Mouse (Mus musculus) megakaryocyte, embryonic 14.5 days (primary cell): ENCODE results near the gene Hoxb2. TPM values are rescaled to one million over a fixed set of nuclear protein-coding genes. Genes with fewer than 3 reads are reported as not detected.

Source experiments
- H3K27me3 ChIP-seq: replicated peaks from 2 replicates; pipeline ENCODE3; 2012; ENCODE audit warnings: inconsistent platforms
- H3K36me3 ChIP-seq: replicated peaks from 2 replicates; pipeline ENCODE3; 2012; ENCODE audit warnings: low read length, inconsistent platforms, mixed read lengths
- H3K4me1 ChIP-seq: 2 replicates; pipeline ENCODE4 v1.6.1; 2012; ENCODE audit warnings: inconsistent platforms
- H3K4me3 ChIP-seq: replicated peaks from 2 replicates; pipeline ENCODE3; 2012; ENCODE audit warnings: moderate library complexity, mild to moderate bottlenecking, inconsistent platforms
- H3K9me3 ChIP-seq: 2 replicates; pipeline ENCODE4 v1.6.1; 2012; ENCODE audit warnings: inconsistent platforms
- FLI1 ChIP-seq: IDR thresholded peaks from 2 replicates; pipeline ENCODE4 v1.6.1; 2012; ENCODE audit warnings: low read length, inconsistent platforms, mixed read lengths
- GATA1 ChIP-seq: IDR thresholded peaks from 3 replicates; pipeline ENCODE4 v1.6.1; 2012; ENCODE audit warnings: mixed read lengths, low read length, inconsistent platforms, borderline replicate concordance
- polyA plus RNA-seq: library from polyadenylated mRNA; stranded (reverse); fragments of >175 nt; gene quantifications from 2 replicates; pipeline ENCODE4 v1.2.3, GENCODE M21; 2012; ENCODE audit warnings: low replicate concordance; ENCODE audit not compliant: insufficient read depth

Gene Hoxb2
- polyA plus RNA-seq, 1 experiment: not detected

- TF ChIP-seq GATA1: no peak
- TF ChIP-seq FLI1: no peak
- Histone ChIP-seq H3K27me3 (peaks cover 94% of the 10 kb centered on the region), H3K9me3 (no peaks in the 10 kb centered on the region)
Observed at GRCm38 (mm10) chr11:96334998-96335397, 15.3 kb upstream of the Hoxb2 start.

GRCm38 (mm10) chr11:96336597-96336996, 13.7 kb upstream of the Hoxb2 start:
- Histone ChIP-seq H3K4me3 (no peak overlapping the region), H3K27me3 (peaks cover 94% of the 10 kb centered on the region)
- no peak for TF ChIP-seq FLI1
- no peak for TF ChIP-seq GATA1

More at GRCm38 (mm10) chr11:96334998-96335397, 15.3 kb upstream of the Hoxb2 start:
- H3K36me3 ChIP-seq: no peaks in the 10 kb centered on the region
- no peak overlapping the region for H3K4me3 ChIP-seq
- H3K4me1 ChIP-seq: no peaks in the 10 kb centered on the region

GRCm38 (mm10) chr11:96337026-96337425, 13.3 kb upstream of the Hoxb2 start:
- TF ChIP-seq FLI1 (no peak), GATA1 (no peak)
- H3K27me3 ChIP-seq: peaks cover 94% of the 10 kb centered on the region
- no peaks in the 10 kb centered on the region for H3K9me3 ChIP-seq
- no peak overlapping the region for H3K4me3 ChIP-seq
- no peaks in the 10 kb centered on the region for H3K36me3 ChIP-seq
- no peaks in the 10 kb centered on the region; the same call in 1 of the 2 replicates for H3K4me1 ChIP-seq

More at GRCm38 (mm10) chr11:96336597-96336996, 13.7 kb upstream of the Hoxb2 start:
- H3K36me3 ChIP-seq: no peaks in the 10 kb centered on the region
- no peaks in the 10 kb centered on the region; the same call in 1 of the 2 replicates for H3K4me1 ChIP-seq
- H3K9me3 ChIP-seq: no peaks in the 10 kb centered on the region

- Histone ChIP-seq H3K4me3 (no peak overlapping the region), H3K4me1 (no peaks in the 10 kb centered on the region; the same call in 1 of the 2 replicates), H3K27me3 (peaks cover 91% of the 10 kb centered on the region), H3K9me3 (no peaks in the 10 kb centered on the region), H3K36me3 (no peaks in the 10 kb centered on the region)
- no peak for TF ChIP-seq FLI1
- TF ChIP-seq GATA1: no peak
Observed at GRCm38 (mm10) chr11:96338957-96339855, 11.1 kb upstream of the Hoxb2 start.

- TF ChIP-seq GATA1: no peak
- TF ChIP-seq FLI1: no peak
- Histone ChIP-seq H3K36me3 (no peaks in the 10 kb centered on the region), H3K9me3 (peaks cover 3% of the 10 kb centered on the region; the same call in 1 of the 2 replicates), H3K4me3 (no peak overlapping the region), H3K4me1 (no peaks in the 10 kb centered on the region; the same call in 1 of the 2 replicates), H3K27me3 (peaks cover 93% of the 10 kb centered on the region)
Observed at GRCm38 (mm10) chr11:96340698-96341365, 9.5 kb upstream of the Hoxb2 start.

- Histone ChIP-seq H3K9me3 (peaks cover 4% of the 10 kb centered on the region; the same call in 1 of the 2 replicates), H3K4me1 (no peaks in the 10 kb centered on the region; the same call in 1 of the 2 replicates), H3K4me3 (peak overlapping the region; percentile 72), H3K27me3 (peaks cover 93% of the 10 kb centered on the region), H3K36me3 (no peaks in the 10 kb centered on the region)
- TF ChIP-seq FLI1: no peak
- no peak for TF ChIP-seq GATA1
Observed at GRCm38 (mm10) chr11:96341701-96342575, 8.4 kb upstream of the Hoxb2 start.

- TF ChIP-seq GATA1: no peak
- no peak for TF ChIP-seq FLI1
- Histone ChIP-seq H3K4me1 (no peaks in the 10 kb centered on the region; the same call in 1 of the 2 replicates), H3K9me3 (peaks cover 4% of the 10 kb centered on the region; the same call in 1 of the 2 replicates), H3K27me3 (peaks cover 90% of the 10 kb centered on the region), H3K4me3 (no peak overlapping the region), H3K36me3 (no peaks in the 10 kb centered on the region)
Observed at GRCm38 (mm10) chr11:96342576-96342930, 7.8 kb upstream of the Hoxb2 start.

- no peak for TF ChIP-seq FLI1
- TF ChIP-seq GATA1: no peak
- peaks cover 4% of the 10 kb centered on the region; the same call in 1 of the 2 replicates for H3K9me3 ChIP-seq
- H3K36me3 ChIP-seq: no peaks in the 10 kb centered on the region
- H3K4me1 ChIP-seq: no peaks in the 10 kb centered on the region; the same call in 1 of the 2 replicates
- H3K4me3 ChIP-seq: no peak overlapping the region
- H3K27me3 ChIP-seq: peaks cover 87% of the 10 kb centered on the region
Observed at GRCm38 (mm10) chr11:96343206-96343745, 7.0 kb upstream of the Hoxb2 start.
